Mouse (Mus musculus): ENCODE data around the gene Hdac7. TPM values are rescaled to one million over a fixed set of nuclear protein-coding genes. Genes with fewer than 3 reads are reported as not detected.

Gene Hdac7
- polyA plus RNA-seq, 1 experiment from 2014 or later = 5.7 TPM

GRCm38 (mm10) chr15:97854059-97854458, 9.8 kb upstream of the Hdac7 start:
- 35% methylated on average over 8 of the region's 8 CpGs for WGBS (ENCODE audit: insufficient replicate concordance)

GRCm38 (mm10) chr15:97852291-97852690, 8.0 kb upstream of the Hdac7 start:
- ATAC-seq (ENCODE audit: insufficient read depth) = no peak
- no peak overlapping the region for H3K9ac ChIP-seq
- H3K36me3 ChIP-seq (replicated peaks) = no peaks in the 10 kb centered on the region
- no peaks in the 10 kb centered on the region for H3K9me3 ChIP-seq (replicated peaks)
- no peaks in the 10 kb centered on the region for H3K27me3 ChIP-seq
- no peak overlapping the region for H3K27ac ChIP-seq (replicated peaks)
- H3K4me1 ChIP-seq (replicated peaks) = peaks cover 51% of the 10 kb centered on the region
- no peak overlapping the region for H3K4me3 ChIP-seq (replicated peaks)
- 82% methylated on average over 3 of the region's 3 CpGs for WGBS (ENCODE audit: insufficient replicate concordance)
- no peak overlapping the region for H3K4me2 ChIP-seq

More at GRCm38 (mm10) chr15:97854059-97854458, 9.8 kb upstream of the Hdac7 start:
- no peak for ATAC-seq (ENCODE audit: insufficient read depth)
- Histone ChIP-seq H3K36me3 (replicated peaks) (no peaks in the 10 kb centered on the region), H3K4me1 (replicated peaks) (peaks cover 35% of the 10 kb centered on the region), H3K27me3 (no peaks in the 10 kb centered on the region), H3K4me3 (replicated peaks) (no peak overlapping the region), H3K9ac (no peak overlapping the region), H3K4me2 (no peak overlapping the region), H3K9me3 (replicated peaks) (no peaks in the 10 kb centered on the region), H3K27ac (replicated peaks) (no peak overlapping the region)

GRCm38 (mm10) chr15:97851011-97851410, 6.7 kb upstream of the Hdac7 start:
- H3K27ac ChIP-seq (replicated peaks) = peak overlapping the region; percentile 83
- no peak overlapping the region for H3K9ac ChIP-seq
- peak overlapping the region; percentile 52 for H3K4me2 ChIP-seq
- no peaks in the 10 kb centered on the region for H3K36me3 ChIP-seq (replicated peaks)
- peak; percentile 66 for ATAC-seq (ENCODE audit: insufficient read depth)
- H3K4me3 ChIP-seq (replicated peaks) = no peak overlapping the region
- no peaks in the 10 kb centered on the region for H3K9me3 ChIP-seq (replicated peaks)
- H3K27me3 ChIP-seq = no peaks in the 10 kb centered on the region
- peaks cover 64% of the 10 kb centered on the region for H3K4me1 ChIP-seq (replicated peaks)
- 36% methylated on average over 5 of the region's 5 CpGs for WGBS (ENCODE audit: insufficient replicate concordance)

- Histone ChIP-seq H3K4me2 (peak overlapping the region; percentile 52; the same call in 1 of the 2 replicates), H3K9me3 (replicated peaks) (no peaks in the 10 kb centered on the region), H3K27ac (replicated peaks) (peak overlapping the region; percentile 83), H3K4me3 (replicated peaks) (no peak overlapping the region), H3K27me3 (no peaks in the 10 kb centered on the region), H3K4me1 (replicated peaks) (peaks cover 70% of the 10 kb centered on the region), H3K9ac (no peak overlapping the region), H3K36me3 (replicated peaks) (no peaks in the 10 kb centered on the region)
- no peak for ATAC-seq (ENCODE audit: insufficient read depth)
- 11% methylated on average over 2 of the region's 2 CpGs for WGBS (ENCODE audit: insufficient replicate concordance)
Measured at GRCm38 (mm10) chr15:97850441-97850840, 6.1 kb upstream of the Hdac7 start.

GRCm38 (mm10) chr15:97849116-97849911, 5.0 kb upstream of the Hdac7 start:
- Histone ChIP-seq H3K27ac (replicated peaks) (peak overlapping the region; percentile 83), H3K4me3 (replicated peaks) (peak overlapping the region; percentile 56), H3K36me3 (replicated peaks) (no peaks in the 10 kb centered on the region), H3K4me2 (peak overlapping the region; percentile 76), H3K4me1 (replicated peaks) (peaks cover 81% of the 10 kb centered on the region), H3K9me3 (replicated peaks) (no peaks in the 10 kb centered on the region), H3K9ac (peak overlapping the region; percentile 35; the same call in 1 of the 2 replicates), H3K27me3 (no peaks in the 10 kb centered on the region)
- peak; percentile 43 for ATAC-seq (ENCODE audit: insufficient read depth)
- 4% methylated on average over 19 of the region's 19 CpGs for WGBS (ENCODE audit: insufficient replicate concordance)

- peak overlapping the region; percentile 24 for H3K4me3 ChIP-seq (replicated peaks)
- peak overlapping the region; percentile 45 for H3K9ac ChIP-seq
- no peaks in the 10 kb centered on the region for H3K27me3 ChIP-seq
- H3K36me3 ChIP-seq (replicated peaks) = no peaks in the 10 kb centered on the region
- no peak for ATAC-seq (ENCODE audit: insufficient read depth)
- WGBS (ENCODE audit: insufficient replicate concordance) = 44% methylated on average over 2 of the region's 2 CpGs
- H3K4me1 ChIP-seq (replicated peaks) = peaks cover 96% of the 10 kb centered on the region
- peak overlapping the region; percentile 72 for H3K27ac ChIP-seq (replicated peaks)
- H3K4me2 ChIP-seq = peak overlapping the region; percentile 54
- H3K9me3 ChIP-seq (replicated peaks) = no peaks in the 10 kb centered on the region
Measured at GRCm38 (mm10) chr15:97847866-97848265, 3.6 kb upstream of the Hdac7 start.

- Histone ChIP-seq H3K27ac (replicated peaks) (peak overlapping the region; percentile 72), H3K36me3 (replicated peaks) (no peaks in the 10 kb centered on the region), H3K27me3 (no peaks in the 10 kb centered on the region), H3K4me3 (replicated peaks) (peak overlapping the region; percentile 24), H3K4me1 (replicated peaks) (peaks cover 97% of the 10 kb centered on the region), H3K4me2 (peak overlapping the region; percentile 54), H3K9me3 (replicated peaks) (no peaks in the 10 kb centered on the region), H3K9ac (peak overlapping the region; percentile 45)
- ATAC-seq (ENCODE audit: insufficient read depth) = peak; percentile 65
- 22% methylated on average over 4 of the region's 4 CpGs for WGBS (ENCODE audit: insufficient replicate concordance)
Measured at GRCm38 (mm10) chr15:97847285-97847684, 3.0 kb upstream of the Hdac7 start.

- H3K27me3 ChIP-seq = no peaks in the 10 kb centered on the region
- H3K4me2 ChIP-seq = peak overlapping the region; percentile 54
- peaks cover 99% of the 10 kb centered on the region for H3K4me1 ChIP-seq (replicated peaks)
- H3K4me3 ChIP-seq (replicated peaks) = no peak overlapping the region
- peak overlapping the region; percentile 25; the same call in 1 of the 2 replicates for H3K9ac ChIP-seq
- peak overlapping the region; percentile 72 for H3K27ac ChIP-seq (replicated peaks)
- H3K36me3 ChIP-seq (replicated peaks) = no peaks in the 10 kb centered on the region
- WGBS (ENCODE audit: insufficient replicate concordance) = 51% methylated on average over 11 of the region's 11 CpGs
- no peak for ATAC-seq (ENCODE audit: insufficient read depth)
- H3K9me3 ChIP-seq (replicated peaks) = no peaks in the 10 kb centered on the region
Measured at GRCm38 (mm10) chr15:97846121-97846882, 2.0 kb upstream of the Hdac7 start.

GRCm38 (mm10) chr15:97843247-97843651, 1.1 kb downstream of the Hdac7 start:
- H3K4me3 ChIP-seq (replicated peaks) = peak overlapping the region; percentile 21
- no peaks in the 10 kb centered on the region for H3K9me3 ChIP-seq (replicated peaks)
- WGBS (ENCODE audit: insufficient replicate concordance) = 21% methylated on average over 7 of the region's 7 CpGs
- no peak for ATAC-seq (ENCODE audit: insufficient read depth)
- peaks cover 97% of the 10 kb centered on the region for H3K4me1 ChIP-seq (replicated peaks)
- H3K36me3 ChIP-seq (replicated peaks) = no peaks in the 10 kb centered on the region
- no peaks in the 10 kb centered on the region for H3K27me3 ChIP-seq
- H3K27ac ChIP-seq (replicated peaks) = peak overlapping the region; percentile 72
- H3K4me2 ChIP-seq = peak overlapping the region; percentile 62
- H3K9ac ChIP-seq = peak overlapping the region; percentile 37; the same call in 1 of the 2 replicates

GRCm38 (mm10) chr15:97842058-97842457, 2.2 kb downstream of the Hdac7 start:
- H3K9ac ChIP-seq = no peak overlapping the region
- no peaks in the 10 kb centered on the region for H3K27me3 ChIP-seq
- peak overlapping the region; percentile 29; the same call in 1 of the 2 replicates for H3K27ac ChIP-seq (replicated peaks)
- no peak overlapping the region for H3K4me3 ChIP-seq (replicated peaks)
- no peak for ATAC-seq (ENCODE audit: insufficient read depth)
- H3K4me2 ChIP-seq = no peak overlapping the region; the same call in 1 of the 2 replicates
- whole genome bisulfite sequencing (ENCODE audit: insufficient replicate concordance) = 74% methylated on average over 6 of the region's 6 CpGs
- no peaks in the 10 kb centered on the region for H3K36me3 ChIP-seq (replicated peaks)
- peaks cover 95% of the 10 kb centered on the region for H3K4me1 ChIP-seq (replicated peaks)
- H3K9me3 ChIP-seq (replicated peaks) = no peaks in the 10 kb centered on the region

- Histone ChIP-seq H3K4me1 (replicated peaks) (peaks cover 88% of the 10 kb centered on the region), H3K36me3 (replicated peaks) (no peaks in the 10 kb centered on the region), H3K27ac (replicated peaks) (0 out of 2 replicates have a peak overlapping the region, but pooled peaks have one; percentile 29), H3K4me3 (replicated peaks) (no peak overlapping the region), H3K27me3 (no peaks in the 10 kb centered on the region), H3K9me3 (replicated peaks) (no peaks in the 10 kb centered on the region), H3K4me2 (no peak overlapping the region), H3K9ac (no peak overlapping the region)
- 57% methylated on average over 6 of the region's 6 CpGs for WGBS (ENCODE audit: insufficient replicate concordance)
- ATAC-seq (ENCODE audit: insufficient read depth) = no peak
Measured at GRCm38 (mm10) chr15:97841383-97841782, 2.9 kb downstream of the Hdac7 start.
